Mouse (Mus musculus): ENCODE data around the gene Zmat5. TPM values are rescaled to one million over a fixed set of nuclear protein-coding genes. Genes with fewer than 3 reads are reported as not detected.

Zmat5 gene
- polyA plus RNA-seq, 1 experiment from 2014 or later, result 63.0 TPM

DNA sequence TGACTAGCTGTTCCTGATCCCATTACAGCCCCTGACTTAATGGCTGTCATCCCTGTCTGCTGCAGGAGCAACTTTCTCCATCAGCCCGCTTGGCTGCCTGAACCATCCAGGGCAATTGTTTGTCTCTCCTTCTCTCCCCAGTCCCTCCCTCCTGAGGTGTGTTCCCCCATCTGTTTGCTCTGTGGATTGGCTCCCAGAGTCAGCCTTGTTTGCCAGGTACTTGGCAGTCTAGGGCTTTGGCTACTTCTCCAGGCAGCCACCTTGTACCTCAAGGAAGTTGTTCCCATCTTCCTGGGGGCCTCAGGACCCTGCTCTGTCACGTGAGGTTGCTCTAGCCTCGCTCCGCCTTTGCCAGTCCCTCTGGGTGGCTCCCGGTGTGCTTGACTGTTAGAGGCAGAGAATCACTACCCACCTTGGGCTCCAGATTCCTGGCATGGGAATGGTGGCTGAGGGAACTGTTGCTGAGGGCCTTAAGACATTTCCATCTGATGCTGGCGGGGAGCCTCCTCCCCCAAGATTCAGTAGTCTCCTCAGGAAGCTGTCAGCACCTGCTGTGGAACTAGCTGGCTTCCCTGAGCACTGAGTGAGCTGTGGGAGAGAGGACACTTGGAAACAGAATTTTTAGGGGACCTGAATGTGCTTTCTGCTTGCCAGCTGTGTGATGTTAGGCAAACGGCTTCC lies 16.6 kb downstream of the Zmat5 start:
- ATAC-seq, result peak; percentile 35; the same call in 1 of the 2 replicates
- H3K27ac ChIP-seq, result no peak overlapping the region
- H3K4me1 ChIP-seq (replicated peaks), result no peaks in the 10 kb centered on the region
- H3K9ac ChIP-seq, result no peak overlapping the region
- no peaks in the 10 kb centered on the region for H3K27me3 ChIP-seq (replicated peaks)
- no peaks in the 10 kb centered on the region for H3K9me3 ChIP-seq
- 0 out of 2 replicates have a peak, but pooled peaks cover 4% of the 10 kb centered on the region for H3K36me3 ChIP-seq
- no peak overlapping the region for H3K4me2 ChIP-seq (replicated peaks)
- 38% methylated on average over 7 of the region's 7 CpGs for WGBS
- no peak overlapping the region for H3K4me3 ChIP-seq (replicated peaks)

DNA sequence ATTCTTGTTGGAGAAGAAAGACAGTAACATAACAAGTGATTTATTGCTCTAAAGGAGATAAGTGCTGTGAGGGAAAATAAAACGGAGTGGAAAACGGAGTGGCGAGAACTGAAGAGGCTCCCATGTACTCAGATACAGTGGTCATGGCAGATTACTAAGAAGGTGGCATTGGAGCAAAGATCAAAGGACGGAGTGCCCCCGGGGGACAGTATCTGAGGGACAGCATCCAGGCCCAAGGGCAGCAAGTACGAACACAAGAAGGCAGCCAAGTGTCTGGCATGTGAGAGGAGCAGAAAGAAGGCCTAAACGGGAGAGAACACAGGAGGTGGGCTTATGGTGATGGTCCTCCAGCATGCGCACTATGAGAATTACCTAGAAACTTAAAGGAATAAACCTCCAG lies 17.2 kb downstream of the Zmat5 start:
- Histone ChIP-seq H3K36me3 (0 out of 2 replicates have a peak, but pooled peaks cover 4% of the 10 kb centered on the region), H3K27me3 (replicated peaks) (no peaks in the 10 kb centered on the region), H3K9me3 (no peaks in the 10 kb centered on the region), H3K9ac (no peak overlapping the region), H3K4me2 (replicated peaks) (no peak overlapping the region), H3K27ac (no peak overlapping the region), H3K4me3 (replicated peaks) (no peak overlapping the region), H3K4me1 (replicated peaks) (no peaks in the 10 kb centered on the region)
- ATAC-seq, result no peak
- 71% methylated on average over 8 of the region's 8 CpGs for WGBS

GRCm38 (mm10) chr11:4729603-4730002 lies 25.1 kb downstream of the Zmat5 start:
- Histone ChIP-seq H3K9ac (no peak overlapping the region), H3K27ac (no peak overlapping the region)

GRCm38 (mm10) chr11:4730096-4730495 lies 25.6 kb downstream of the Zmat5 start:
- Histone ChIP-seq H3K4me1 (replicated peaks) (0 out of 2 replicates have a peak, but pooled peaks cover 4% of the 10 kb centered on the region), H3K4me3 (replicated peaks) (no peak overlapping the region), H3K4me2 (replicated peaks) (no peak overlapping the region), H3K9ac (no peak overlapping the region), H3K9me3 (no peaks in the 10 kb centered on the region), H3K36me3 (no peaks in the 10 kb centered on the region), H3K27ac (no peak overlapping the region), H3K27me3 (replicated peaks) (no peaks in the 10 kb centered on the region)
- WGBS, result 68% methylated on average over 6 of the region's 6 CpGs
- peak; percentile 61; the same call in 1 of the 2 replicates for ATAC-seq

More at GRCm38 (mm10) chr11:4729603-4730002, 25.1 kb downstream of the Zmat5 start:
- Histone ChIP-seq H3K36me3 (no peaks in the 10 kb centered on the region), H3K4me2 (replicated peaks) (no peak overlapping the region), H3K9me3 (no peaks in the 10 kb centered on the region), H3K27me3 (replicated peaks) (no peaks in the 10 kb centered on the region), H3K4me1 (replicated peaks) (0 out of 2 replicates have a peak, but pooled peaks cover 4% of the 10 kb centered on the region), H3K4me3 (replicated peaks) (no peak overlapping the region)
- ATAC-seq, result no peak
- WGBS, result 38% methylated on average over 12 of the region's 12 CpGs

- ATAC-seq, result no peak
- no peaks in the 10 kb centered on the region for H3K36me3 ChIP-seq
- H3K4me2 ChIP-seq (replicated peaks), result no peak overlapping the region
- no peak overlapping the region for H3K9ac ChIP-seq
- no peaks in the 10 kb centered on the region for H3K9me3 ChIP-seq
- H3K4me1 ChIP-seq (replicated peaks), result 0 out of 2 replicates have a peak, but pooled peaks cover 4% of the 10 kb centered on the region
- H3K4me3 ChIP-seq (replicated peaks), result no peak overlapping the region
- H3K27me3 ChIP-seq (replicated peaks), result no peaks in the 10 kb centered on the region
- no peak overlapping the region for H3K27ac ChIP-seq
- WGBS, result 69% methylated on average over 5 of the region's 5 CpGs
Measured at GRCm38 (mm10) chr11:4730913-4731312, 26.4 kb downstream of the Zmat5 start.

GRCm38 (mm10) chr11:4731781-4732180 lies 27.3 kb downstream of the Zmat5 start:
- Histone ChIP-seq H3K4me1 (replicated peaks) (0 out of 2 replicates have a peak, but pooled peaks cover 4% of the 10 kb centered on the region), H3K27ac (no peak overlapping the region), H3K9me3 (no peaks in the 10 kb centered on the region), H3K9ac (no peak overlapping the region), H3K27me3 (replicated peaks) (no peaks in the 10 kb centered on the region), H3K4me3 (replicated peaks) (no peak overlapping the region), H3K4me2 (replicated peaks) (no peak overlapping the region), H3K36me3 (no peaks in the 10 kb centered on the region)
- 73% methylated on average over 7 of the region's 7 CpGs for WGBS
- no peak for ATAC-seq

DNA sequence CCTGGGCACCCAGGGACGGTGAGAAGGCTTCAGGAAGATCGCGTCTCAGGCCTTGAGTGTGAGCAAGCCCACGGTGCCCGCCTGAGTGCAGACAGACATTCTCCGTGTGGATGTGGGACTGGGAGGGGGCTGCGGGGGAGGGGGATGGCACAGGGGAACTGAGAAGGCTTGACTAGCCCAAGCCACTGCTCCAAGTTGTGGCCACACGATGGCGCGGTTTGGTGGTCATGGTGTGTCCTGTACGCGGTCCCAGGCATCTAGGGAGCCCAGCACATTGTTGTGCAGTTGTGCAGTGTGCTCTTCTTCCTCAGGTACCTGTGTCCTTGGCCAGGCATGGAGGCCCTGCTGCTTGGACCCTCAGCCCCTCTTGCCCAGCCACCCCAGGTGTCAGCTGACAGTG lies 29.7 kb downstream of the Zmat5 start:
- no peak for ATAC-seq
- no peak overlapping the region for H3K4me2 ChIP-seq (replicated peaks)
- no peaks in the 10 kb centered on the region for H3K27me3 ChIP-seq (replicated peaks)
- WGBS, result 42% methylated on average over 12 of the region's 12 CpGs
- H3K4me1 ChIP-seq (replicated peaks), result 0 out of 2 replicates have a peak, but pooled peaks cover 4% of the 10 kb centered on the region
- H3K36me3 ChIP-seq, result no peaks in the 10 kb centered on the region
- no peak overlapping the region for H3K9ac ChIP-seq
- H3K4me3 ChIP-seq (replicated peaks), result no peak overlapping the region
- H3K27ac ChIP-seq, result no peak overlapping the region
- no peaks in the 10 kb centered on the region for H3K9me3 ChIP-seq

DNA sequence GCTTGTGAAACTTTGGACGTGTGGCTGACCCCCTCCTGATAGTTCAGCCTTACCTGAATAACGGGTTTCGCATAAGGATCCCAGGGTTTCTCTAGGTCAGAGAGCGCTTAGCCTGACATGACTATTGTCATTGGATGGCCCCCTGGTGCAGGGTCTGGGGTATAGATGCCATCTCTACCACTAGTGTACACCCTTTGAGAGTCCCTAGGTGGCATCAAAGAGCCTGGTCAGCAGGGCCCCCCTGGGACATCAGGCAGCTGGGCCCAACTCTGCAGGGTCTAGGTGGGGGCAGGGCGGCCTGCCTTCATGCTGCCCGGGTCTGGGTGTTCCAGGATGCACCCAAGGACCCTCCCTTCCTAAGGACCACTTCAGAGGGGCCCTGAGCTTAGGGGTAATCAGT lies 31.9 kb downstream of the Zmat5 start:
- Histone ChIP-seq H3K4me2 (replicated peaks) (no peak overlapping the region), H3K36me3 (no peaks in the 10 kb centered on the region), H3K9ac (no peak overlapping the region), H3K9me3 (no peaks in the 10 kb centered on the region), H3K4me3 (replicated peaks) (no peak overlapping the region), H3K4me1 (replicated peaks) (no peaks in the 10 kb centered on the region), H3K27me3 (replicated peaks) (no peaks in the 10 kb centered on the region), H3K27ac (no peak overlapping the region)
- ATAC-seq, result no peak
- WGBS, result 52% methylated on average over 6 of the region's 6 CpGs

DNA sequence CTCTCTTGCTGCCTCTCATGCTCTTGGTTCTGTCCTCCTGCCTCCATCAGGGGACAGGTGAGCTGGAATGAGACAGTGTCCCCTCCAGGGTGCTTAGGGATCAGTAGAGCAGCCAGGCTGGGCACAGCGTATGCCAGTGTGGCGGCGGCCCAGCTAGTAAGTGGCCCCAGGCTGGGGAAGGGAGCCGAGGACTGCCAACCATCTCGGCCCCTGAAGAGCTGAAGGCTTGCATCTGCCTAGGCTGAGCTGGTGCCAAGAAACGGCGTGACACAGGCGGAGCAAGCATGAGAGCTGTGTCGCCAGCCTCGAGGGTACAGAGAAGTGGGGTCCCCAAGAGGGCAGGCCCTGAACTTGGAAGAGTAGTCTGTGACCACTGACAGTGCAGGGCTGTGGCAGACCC lies 33.2 kb downstream of the Zmat5 start:
- Histone ChIP-seq H3K27me3 (replicated peaks) (peaks cover 6% of the 10 kb centered on the region; the same call in 1 of the 2 replicates), H3K36me3 (no peaks in the 10 kb centered on the region), H3K4me1 (replicated peaks) (no peaks in the 10 kb centered on the region), H3K4me3 (replicated peaks) (no peak overlapping the region), H3K27ac (no peak overlapping the region), H3K9me3 (no peaks in the 10 kb centered on the region), H3K4me2 (replicated peaks) (no peak overlapping the region), H3K9ac (no peak overlapping the region)
- ATAC-seq, result no peak
- WGBS, result 83% methylated on average over 10 of the region's 10 CpGs

GRCm38 (mm10) chr11:4738719-4739118 lies 34.2 kb downstream of the Zmat5 start:
- no peak for ATAC-seq
- H3K27me3 ChIP-seq (replicated peaks), result peaks cover 16% of the 10 kb centered on the region; the same call in 1 of the 2 replicates
- H3K36me3 ChIP-seq, result no peaks in the 10 kb centered on the region
- WGBS, result 93% methylated on average over 16 of the region's 16 CpGs
- H3K9me3 ChIP-seq, result no peaks in the 10 kb centered on the region
- H3K4me2 ChIP-seq (replicated peaks), result no peak overlapping the region
- H3K9ac ChIP-seq, result no peak overlapping the region
- no peak overlapping the region for H3K4me3 ChIP-seq (replicated peaks)
- H3K27ac ChIP-seq, result no peak overlapping the region
- no peaks in the 10 kb centered on the region for H3K4me1 ChIP-seq (replicated peaks)

DNA sequence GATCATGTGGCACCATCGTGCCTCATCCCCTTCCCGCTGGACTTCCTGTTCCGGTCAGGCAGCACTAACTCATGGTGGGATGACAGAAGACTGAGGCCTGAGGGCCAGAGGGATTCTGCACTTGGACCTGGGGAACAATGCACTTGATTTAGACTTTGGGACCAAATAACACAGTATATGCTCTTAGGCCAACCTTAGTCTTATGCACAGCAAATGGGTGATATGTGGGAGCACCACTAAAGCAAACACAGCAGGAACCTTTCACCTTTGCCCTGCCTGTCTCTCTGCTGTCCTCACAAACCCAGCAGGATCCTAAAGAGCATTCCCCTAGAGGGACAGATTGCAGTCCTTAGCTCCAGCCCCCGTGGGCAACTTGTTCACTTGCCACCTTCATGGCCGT lies 36.3 kb downstream of the Zmat5 start:
- no peak overlapping the region for H3K9ac ChIP-seq
- peaks cover 2% of the 10 kb centered on the region for H3K4me1 ChIP-seq (replicated peaks)
- no peak for ATAC-seq
- H3K4me2 ChIP-seq (replicated peaks), result no peak overlapping the region
- no peak overlapping the region for H3K27ac ChIP-seq
- H3K36me3 ChIP-seq, result no peaks in the 10 kb centered on the region
- H3K9me3 ChIP-seq, result no peaks in the 10 kb centered on the region
- WGBS, result 47% methylated on average over 5 of the region's 5 CpGs
- no peak overlapping the region for H3K4me3 ChIP-seq (replicated peaks)
- H3K27me3 ChIP-seq (replicated peaks), result peaks cover 37% of the 10 kb centered on the region

DNA sequence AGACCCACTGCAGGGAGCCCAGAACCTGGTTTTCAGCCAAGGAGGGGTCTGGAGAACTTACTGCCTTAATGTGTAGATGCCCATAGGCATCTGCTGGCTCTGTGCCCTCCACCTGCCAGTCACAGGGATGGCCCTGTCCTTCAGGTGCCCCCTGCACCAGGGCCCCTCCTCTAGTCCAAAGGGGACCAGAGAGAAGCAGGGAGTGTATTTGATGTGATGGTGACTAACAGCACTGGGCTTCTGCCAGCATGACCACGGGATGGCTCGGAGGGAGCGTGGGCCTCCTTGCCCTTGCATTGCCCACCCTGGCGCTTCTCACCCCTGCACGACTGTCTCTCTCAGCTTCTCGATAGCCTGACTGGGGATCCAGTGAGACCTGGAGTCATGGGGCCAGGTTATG lies 40.2 kb downstream of the Zmat5 start:
- 61% methylated on average over 6 of the region's 6 CpGs for WGBS
- Histone ChIP-seq H3K27me3 (replicated peaks) (peaks cover 76% of the 10 kb centered on the region), H3K27ac (no peak overlapping the region), H3K4me2 (replicated peaks) (no peak overlapping the region), H3K4me1 (replicated peaks) (peaks cover 13% of the 10 kb centered on the region), H3K9ac (no peak overlapping the region), H3K4me3 (replicated peaks) (no peak overlapping the region), H3K36me3 (no peaks in the 10 kb centered on the region), H3K9me3 (no peaks in the 10 kb centered on the region)
- ATAC-seq, result no peak

GRCm38 (mm10) chr11:4745969-4746368 lies 41.5 kb downstream of the Zmat5 start:
- H3K9ac ChIP-seq, result 0 out of 2 replicates have a peak overlapping the region, but pooled peaks have one; percentile 4
- 1% methylated on average over 39 of the region's 39 CpGs for WGBS
- peak overlapping the region; percentile 94 for H3K4me2 ChIP-seq (replicated peaks)
- H3K4me3 ChIP-seq (replicated peaks), result peak overlapping the region; percentile 49
- H3K36me3 ChIP-seq, result no peaks in the 10 kb centered on the region
- H3K9me3 ChIP-seq, result no peaks in the 10 kb centered on the region
- no peak for ATAC-seq
- peaks cover 84% of the 10 kb centered on the region for H3K27me3 ChIP-seq (replicated peaks)
- no peak overlapping the region for H3K27ac ChIP-seq
- H3K4me1 ChIP-seq (replicated peaks), result peaks cover 13% of the 10 kb centered on the region

Data from intestine, embryonic 15.5 days (tissue).